Mouse (Mus musculus) heart, adult 2 months (tissue): Measurements from ENCODE around the gene Dr1.

Source experiments
- CTCF ChIP-seq: fragments of 200-600 bp; IDR thresholded peaks from 2 replicates; pipeline ENCODE4 v1.8.1; 2022; ENCODE audit warnings: antibody characterized with exemption, mild to moderate bottlenecking, moderate library complexity
- POLR2A ChIP-seq: fragments of 200-500 bp; IDR thresholded peaks from 2 replicates; pipeline ENCODE4 v1.6.1; 2011; ENCODE audit warnings: mild to moderate bottlenecking, low read depth, low read length, control low read depth; ENCODE audit not compliant: insufficient read depth

DNA sequence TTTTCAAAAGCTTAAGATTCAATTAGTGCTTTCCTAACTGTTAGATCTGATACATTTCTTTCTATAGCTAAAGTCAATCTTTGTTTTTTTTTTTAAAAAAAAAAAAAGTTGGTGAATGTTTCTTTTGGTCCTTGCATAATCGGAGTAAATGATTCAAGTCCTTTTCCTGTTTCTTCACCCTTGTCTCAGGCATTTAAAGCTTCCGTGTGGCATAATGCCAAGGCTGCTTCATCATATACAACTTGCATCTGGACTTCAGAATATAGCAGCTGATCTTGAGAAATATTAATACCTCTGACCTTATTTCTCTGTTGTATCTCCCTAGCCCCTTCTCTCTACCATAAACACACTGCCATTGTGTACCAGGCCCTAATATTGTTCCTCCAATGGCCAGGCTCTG, 18.3 kb downstream of the Dr1 start:
- TF ChIP-seq POLR2A (no peak), CTCF (no peak)
